Mouse (Mus musculus) kidney, embryonic 15.5 days (tissue): ENCODE measurements around the gene Tmem119. TPM values are rescaled to one million over a fixed set of nuclear protein-coding genes. Genes with fewer than 3 reads are reported as not detected.
"Not testable (repeated sequence)": the region's sequence is repeated elsewhere in the genome, so short reads cannot be mapped to it uniquely, and the experiment has no call there.

Experiments
- ATAC-seq: fragments of 200-750 bp; cut with Nextera tagmentation; replicated peaks from 2 replicates; pipeline ENCODE4 v1.8.0; 2017; ENCODE audit warnings: moderate TSS enrichment; ENCODE audit not compliant: low FRiP score
- H3K27ac ChIP-seq: fragments of 300-500 bp; sonication (generic); 2 replicates; pipeline ENCODE4 v1.5.1; 2015; ENCODE audit warnings: mild to moderate bottlenecking, inconsistent platforms
- H3K27me3 ChIP-seq: fragments of 300-500 bp; sonication (generic); 2 replicates; pipeline ENCODE4 v1.6.1; 2015; ENCODE audit warnings: inconsistent platforms
- H3K36me3 ChIP-seq: fragments of 300-500 bp; sonication (generic); 2 replicates; pipeline ENCODE4 v1.6.1; 2015; ENCODE audit warnings: inconsistent platforms
- H3K4me1 ChIP-seq: fragments of 300-500 bp; sonication (generic); 2 replicates; pipeline ENCODE4 v1.6.1; 2015; ENCODE audit warnings: inconsistent platforms
- H3K4me2 ChIP-seq: fragments of 300-500 bp; sonication (generic); 2 replicates; pipeline ENCODE4 v1.6.1; 2015; ENCODE audit warnings: moderate library complexity, mild to moderate bottlenecking, inconsistent platforms
- H3K4me3 ChIP-seq: fragments of 300-500 bp; sonication (generic); replicated peaks from 2 replicates; pipeline ENCODE4 v1.5.1; 2015; ENCODE audit warnings: mild to moderate bottlenecking, inconsistent platforms
- H3K9ac ChIP-seq: fragments of 300-500 bp; sonication (generic); 2 replicates; pipeline ENCODE4 v1.6.1; 2015; ENCODE audit warnings: mild to moderate bottlenecking, inconsistent platforms
- H3K9me3 ChIP-seq: fragments of 300-500 bp; sonication (generic); replicated peaks from 2 replicates; pipeline ENCODE4 v1.6.1; 2016; ENCODE audit warnings: inconsistent platforms
- WGBS: fragments of 180-500 bp; shearing (Covaris S2); methylation state at CpG from one replicate; pipeline ENCODE4 v1.1.7; 2015; ENCODE audit warnings: mixed read lengths; 5-methylcytosine and 5-hydroxymethylcytosine counted together
- polyA plus RNA-seq: library from polyadenylated mRNA; unstranded; fragments of >200 nt; fragmentation: Nextera tagmentation; extraction: Ambion mirVana; gene quantifications from 2 replicates; pipeline ENCODE4 v1.2.1, GENCODE M21; 2015

Gene Tmem119
- polyA plus RNA-seq, 1 experiment from 2014 or later: 52.1 TPM

- H3K9me3 ChIP-seq: no peaks in the 10 kb centered on the region
- H3K36me3 ChIP-seq: peaks cover 9% of the 10 kb centered on the region; the same call in 1 of the 2 replicates
- no peak overlapping the region for H3K4me3 ChIP-seq
- no peak overlapping the region for H3K9ac ChIP-seq
- 79% methylated on average over 7 of the region's 7 CpGs for WGBS
- H3K4me2 ChIP-seq: no peak overlapping the region
- peak overlapping the region; percentile 89; the same call in 1 of the 2 replicates for H3K27ac ChIP-seq
- 0 out of 2 replicates have a peak, but pooled peaks cover 5% of the 10 kb centered on the region for H3K27me3 ChIP-seq
- no peak for ATAC-seq
- peaks cover 18% of the 10 kb centered on the region for H3K4me1 ChIP-seq
Measured at GRCm38 (mm10) chr5:113782624-113783023, 17.7 kb downstream of the Tmem119 start.

GRCm38 (mm10) chr5:113781875-113782274 is 18.4 kb downstream of the Tmem119 start:
- H3K9ac ChIP-seq: no peak overlapping the region
- no peaks in the 10 kb centered on the region for H3K9me3 ChIP-seq
- no peak overlapping the region for H3K27ac ChIP-seq
- H3K4me1 ChIP-seq: peaks cover 18% of the 10 kb centered on the region
- no peak for ATAC-seq
- H3K4me3 ChIP-seq: no peak overlapping the region
- WGBS: 71% methylated on average over 7 of the region's 7 CpGs
- no peak overlapping the region for H3K4me2 ChIP-seq
- 0 out of 2 replicates have a peak, but pooled peaks cover 5% of the 10 kb centered on the region for H3K27me3 ChIP-seq
- H3K36me3 ChIP-seq: peaks cover 16% of the 10 kb centered on the region

DNA sequence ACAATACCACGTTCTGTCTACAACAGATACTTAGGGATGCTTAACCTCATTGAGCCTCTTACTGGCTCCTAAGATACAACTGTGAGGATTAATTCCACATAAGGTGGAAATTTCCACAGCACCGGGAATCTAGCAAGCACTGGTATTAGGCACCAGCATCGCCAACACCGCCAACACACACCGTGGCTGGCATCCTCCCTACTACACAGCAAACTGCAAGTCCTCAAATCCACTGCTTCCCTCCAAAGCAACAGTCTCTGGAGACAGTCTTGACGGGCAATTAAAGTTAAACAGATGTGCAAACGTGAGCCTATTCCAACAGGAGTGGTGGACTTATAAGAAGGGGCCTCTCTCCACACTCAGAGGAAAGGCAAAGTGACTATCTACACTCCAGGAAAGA is 19.1 kb downstream of the Tmem119 start:
- 71% methylated on average over 7 of the region's 7 CpGs for WGBS
- no peak overlapping the region for H3K4me2 ChIP-seq
- peaks cover 22% of the 10 kb centered on the region for H3K36me3 ChIP-seq
- peaks cover 18% of the 10 kb centered on the region for H3K4me1 ChIP-seq
- no peak overlapping the region for H3K4me3 ChIP-seq
- H3K9me3 ChIP-seq: no peaks in the 10 kb centered on the region
- 0 out of 2 replicates have a peak, but pooled peaks cover 5% of the 10 kb centered on the region for H3K27me3 ChIP-seq
- no peak for ATAC-seq
- H3K27ac ChIP-seq: no peak overlapping the region
- no peak overlapping the region for H3K9ac ChIP-seq

- ATAC-seq: no peak
- H3K9me3 ChIP-seq: no peaks in the 10 kb centered on the region
- 78% methylated on average over 5 of the region's 5 CpGs for WGBS
- no peak overlapping the region for H3K27ac ChIP-seq
- peaks cover 27% of the 10 kb centered on the region for H3K36me3 ChIP-seq
- no peak overlapping the region for H3K9ac ChIP-seq
- no peak overlapping the region for H3K4me2 ChIP-seq
- H3K4me1 ChIP-seq: peaks cover 18% of the 10 kb centered on the region
- H3K4me3 ChIP-seq: no peak overlapping the region
- 0 out of 2 replicates have a peak, but pooled peaks cover 5% of the 10 kb centered on the region for H3K27me3 ChIP-seq
Measured at GRCm38 (mm10) chr5:113780763-113781162, 19.6 kb downstream of the Tmem119 start.

- 97% methylated on average over 3 of the region's 3 CpGs for WGBS
- peaks cover 33% of the 10 kb centered on the region for H3K36me3 ChIP-seq
- H3K9ac ChIP-seq: no peak overlapping the region
- no peak overlapping the region for H3K4me2 ChIP-seq
- peaks cover 18% of the 10 kb centered on the region for H3K4me1 ChIP-seq
- H3K27me3 ChIP-seq: 0 out of 2 replicates have a peak, but pooled peaks cover 5% of the 10 kb centered on the region
- H3K4me3 ChIP-seq: no peak overlapping the region
- H3K27ac ChIP-seq: no peak overlapping the region
- H3K9me3 ChIP-seq: no peaks in the 10 kb centered on the region
- no peak for ATAC-seq
Measured at GRCm38 (mm10) chr5:113780082-113780752, 20.1 kb downstream of the Tmem119 start.

- H3K9me3 ChIP-seq: no peaks in the 10 kb centered on the region
- no peak overlapping the region for H3K4me3 ChIP-seq
- no peak overlapping the region for H3K4me2 ChIP-seq
- no peak for ATAC-seq
- 74% methylated on average over 5 of the region's 5 CpGs for WGBS
- H3K27me3 ChIP-seq: 0 out of 2 replicates have a peak, but pooled peaks cover 5% of the 10 kb centered on the region
- no peak overlapping the region for H3K9ac ChIP-seq
- H3K4me1 ChIP-seq: peaks cover 18% of the 10 kb centered on the region
- H3K36me3 ChIP-seq: peaks cover 39% of the 10 kb centered on the region
- H3K27ac ChIP-seq: no peak overlapping the region
Measured at GRCm38 (mm10) chr5:113779569-113779968, 20.7 kb downstream of the Tmem119 start.

- not testable (repeated sequence) for H3K9ac ChIP-seq, H3K4me3 ChIP-seq, H3K27me3 ChIP-seq, H3K4me2 ChIP-seq, H3K27ac ChIP-seq, ATAC-seq, H3K9me3 ChIP-seq
- Histone ChIP-seq H3K36me3 (peaks cover 45% of the 10 kb centered on the region), H3K4me1 (peaks cover 15% of the 10 kb centered on the region)
- 90% methylated on average over 8 of the region's 8 CpGs for WGBS
Measured at GRCm38 (mm10) chr5:113777728-113778127, 22.6 kb downstream of the Tmem119 start.

DNA sequence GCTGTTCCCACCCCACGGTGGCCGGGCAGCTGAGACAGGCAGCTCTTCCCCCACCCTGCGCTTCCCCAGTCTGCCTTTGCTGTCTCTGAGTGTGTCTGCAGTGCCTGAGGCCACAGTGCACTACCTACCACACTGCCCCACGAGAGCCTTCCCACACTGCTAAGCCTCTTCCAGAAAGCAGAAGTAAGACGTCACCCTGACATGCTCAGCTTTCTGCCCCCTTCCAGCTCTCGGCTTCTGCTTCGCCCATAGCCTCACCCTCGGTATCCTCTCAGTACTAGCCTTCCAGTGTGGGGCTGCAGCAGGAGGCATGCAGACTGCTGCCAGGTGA is 23.5 kb downstream of the Tmem119 start:
- H3K4me2 ChIP-seq: no peak overlapping the region
- WGBS: 85% methylated on average over 8 of the region's 8 CpGs
- no peak for ATAC-seq

GRCm38 (mm10) chr5:113776128-113776895 is 24.0 kb downstream of the Tmem119 start:
- no peak overlapping the region for H3K4me2 ChIP-seq
- no peak for ATAC-seq
- H3K27ac ChIP-seq: no peak overlapping the region
- peaks cover 45% of the 10 kb centered on the region for H3K36me3 ChIP-seq
- no peak overlapping the region for H3K4me3 ChIP-seq
- no peaks in the 10 kb centered on the region for H3K27me3 ChIP-seq
- no peak overlapping the region for H3K9ac ChIP-seq
- H3K9me3 ChIP-seq: no peaks in the 10 kb centered on the region
- H3K4me1 ChIP-seq: peaks cover 11% of the 10 kb centered on the region
- WGBS: 88% methylated on average over 15 of the region's 15 CpGs

More for the DNA sequence above, 23.5 kb downstream of the Tmem119 start:
- H3K27me3 ChIP-seq: no peaks in the 10 kb centered on the region
- H3K9ac ChIP-seq: no peak overlapping the region
- H3K4me1 ChIP-seq: peaks cover 11% of the 10 kb centered on the region
- no peaks in the 10 kb centered on the region for H3K9me3 ChIP-seq
- H3K36me3 ChIP-seq: peaks cover 45% of the 10 kb centered on the region
- H3K4me3 ChIP-seq: no peak overlapping the region
- H3K27ac ChIP-seq: no peak overlapping the region

DNA sequence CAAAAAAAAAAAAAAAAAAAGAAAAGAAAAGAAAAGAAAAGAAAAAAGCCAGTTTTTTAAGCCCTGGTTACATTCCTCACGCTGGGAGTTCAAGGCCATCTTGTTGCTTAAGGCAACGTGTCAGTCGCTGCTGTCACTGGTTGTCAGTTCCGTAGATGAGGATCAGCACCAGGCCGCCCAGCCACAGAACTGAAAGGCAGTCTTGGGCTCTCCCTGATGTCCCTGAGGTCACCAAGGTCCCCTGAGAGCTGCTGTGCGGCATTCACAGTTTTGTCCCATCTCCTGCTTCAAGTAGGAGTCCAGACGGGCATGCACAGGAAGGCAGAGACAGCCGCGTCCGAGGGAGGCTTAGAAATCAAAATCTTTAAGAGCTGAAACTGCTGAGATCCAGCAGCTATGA is 24.7 kb downstream of the Tmem119 start:
- no peak overlapping the region for H3K27ac ChIP-seq
- no peak overlapping the region for H3K9ac ChIP-seq
- H3K4me3 ChIP-seq: no peak overlapping the region
- no peaks in the 10 kb centered on the region for H3K9me3 ChIP-seq
- WGBS: 92% methylated on average over 10 of the region's 10 CpGs
- no peaks in the 10 kb centered on the region for H3K27me3 ChIP-seq
- no peak for ATAC-seq
- H3K4me2 ChIP-seq: no peak overlapping the region
- H3K4me1 ChIP-seq: peaks cover 14% of the 10 kb centered on the region
- peaks cover 45% of the 10 kb centered on the region for H3K36me3 ChIP-seq

GRCm38 (mm10) chr5:113773664-113774063 is 26.7 kb downstream of the Tmem119 start:
- no peaks in the 10 kb centered on the region for H3K27me3 ChIP-seq
- whole genome bisulfite sequencing: 1% methylated on average over 7 of the region's 7 CpGs
- ATAC-seq: peak; percentile 11; the same call in 1 of the 2 replicates
- peaks cover 33% of the 10 kb centered on the region for H3K4me1 ChIP-seq
- peak overlapping the region; percentile 95; the same call in 1 of the 2 replicates for H3K9ac ChIP-seq
- H3K36me3 ChIP-seq: peaks cover 51% of the 10 kb centered on the region
- H3K9me3 ChIP-seq: no peaks in the 10 kb centered on the region
- peak overlapping the region; percentile 86 for H3K4me3 ChIP-seq
- H3K4me2 ChIP-seq: peak overlapping the region; percentile 92
- peak overlapping the region; percentile 98; the same call in 1 of the 2 replicates for H3K27ac ChIP-seq

- Histone ChIP-seq H3K9ac (peak overlapping the region; percentile 95), H3K9me3 (no peaks in the 10 kb centered on the region), H3K27ac (peak overlapping the region; percentile 98), H3K27me3 (no peaks in the 10 kb centered on the region), H3K4me2 (peak overlapping the region; percentile 92), H3K36me3 (peaks cover 52% of the 10 kb centered on the region), H3K4me3 (peak overlapping the region; percentile 86), H3K4me1 (peaks cover 34% of the 10 kb centered on the region)
- 1% methylated on average over 38 of the region's 38 CpGs for WGBS
- peak; percentile 62 for ATAC-seq
Measured at GRCm38 (mm10) chr5:113772905-113773519, 27.3 kb downstream of the Tmem119 start.
